Comparison of ENCODE assay signal across 7 mouse cellular contexts in the genomic region with DNA sequence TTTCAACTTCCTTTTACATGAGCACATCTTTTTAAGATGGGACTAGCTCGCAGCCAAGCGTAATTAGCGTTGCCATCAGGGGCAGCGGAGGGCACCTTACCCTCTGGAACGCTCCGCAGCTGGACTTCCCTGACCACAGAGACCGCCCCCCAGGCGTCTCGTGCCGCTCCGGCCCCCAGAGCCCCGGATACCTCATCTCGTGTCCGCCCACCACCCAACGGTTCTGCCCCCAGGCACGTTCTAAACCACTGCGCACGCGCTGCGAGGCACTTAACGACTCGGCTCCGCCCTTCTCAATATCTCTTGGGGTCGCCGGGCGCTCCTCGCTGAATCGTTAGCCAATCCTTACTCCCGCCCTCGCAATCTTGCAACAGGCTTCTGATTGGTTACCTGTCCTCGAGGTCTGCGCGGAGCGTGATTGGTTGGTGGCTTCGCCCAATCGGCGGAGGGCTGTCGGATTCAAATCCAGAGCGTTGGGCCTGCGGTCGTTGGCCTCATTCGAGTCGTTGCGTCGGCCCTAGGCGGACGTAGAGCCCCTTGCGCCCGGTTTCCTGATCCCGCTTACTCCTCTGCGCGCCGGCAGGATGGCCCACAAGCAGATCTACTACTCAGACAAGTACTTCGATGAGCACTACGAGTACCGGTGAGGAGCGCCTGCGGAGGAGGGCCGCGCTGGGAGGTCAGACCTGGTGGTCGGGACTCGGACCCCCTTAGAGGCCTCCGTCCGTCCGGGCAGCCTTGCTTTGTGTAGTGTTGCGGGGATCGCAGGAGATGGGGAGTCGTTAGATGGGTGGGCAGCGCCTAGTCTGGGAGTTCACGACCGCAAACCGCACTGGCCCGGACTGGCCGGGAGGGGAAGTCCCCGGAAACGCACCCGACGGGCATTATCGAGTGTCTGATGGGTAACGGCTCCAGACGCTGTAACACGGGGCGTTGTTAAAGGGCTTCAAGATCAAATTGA. TPM values are rescaled to one million over a fixed set of nuclear protein-coding genes. Genes with fewer than 3 reads are reported as not detected.
DNase-seq lines count a peak whose midpoint lies in the region; ATAC-seq and TF ChIP-seq lines count a peak whose summit lies in the region.

A gene (plus strand): TSS at position 404 of the 961 bp plus-strand sequence.

- peak within 1 kb of the TSS; percentile 76 for H3K4me2 ChIP-seq in intestine, postnatal 0 days (replicated peaks; ENCODE audit: low read depth)
- peak within 1 kb of the TSS; percentile 69 for H3K4me2 ChIP-seq in midbrain, embryonic 12.5 days (replicated peaks)

- DNase-seq in adrenal gland, postnatal 10 days, result peak; percentile 97
- DNase-seq in embryonic facial prominence, embryonic 10.5 days (ENCODE audit: low spot score), result peak; percentile 99
- DNase-seq in gonadal fat pad, adult 2 months (ENCODE audit: low read depth), result peak; percentile 72
- DNase-seq in left cerebral cortex, postnatal 4 days, result peak; percentile 98

- under 1% methylated on average over 83 of the region's 83 CpGs for WGBS in embryonic facial prominence, embryonic 10.5 days
- WGBS in intestine, postnatal 0 days, result under 1% methylated on average over 83 of the region's 83 CpGs
- under 1% methylated on average over 83 of the region's 83 CpGs for WGBS in midbrain, embryonic 12.5 days
- 1% methylated on average over 83 of the region's 83 CpGs for WGBS in small intestine, adult 2 months

- peak within 1 kb of the TSS; percentile 80 for H3K9ac ChIP-seq in intestine, postnatal 0 days (ENCODE audit: low read depth, low read length)
- H3K9ac ChIP-seq in midbrain, embryonic 12.5 days (replicated peaks), result peak within 1 kb of the TSS; percentile 81

- ATAC-seq in intestine, postnatal 0 days, result peak; percentile 94
- peak; percentile 99 for ATAC-seq in midbrain, embryonic 12.5 days (ENCODE audit: low FRiP score, low read depth)

- TF ChIP-seq POLR2A in small intestine, adult 2 months (IDR thresholded peaks at IDR 0.05; ENCODE audit: low read depth, low read length), result no peak

- no peaks in the 10 kb centered on the region for H3K9me3 ChIP-seq in embryonic facial prominence, embryonic 10.5 days
- no peaks in the 10 kb centered on the region for H3K9me3 ChIP-seq in intestine, postnatal 0 days (ENCODE audit: control insufficient read depth)
- H3K9me3 ChIP-seq in midbrain, embryonic 12.5 days, result no peaks in the 10 kb centered on the region

- peak within 1 kb of the TSS; percentile 98 for H3K4me3 ChIP-seq in embryonic facial prominence, embryonic 10.5 days
- peak within 1 kb of the TSS; percentile 94 for H3K4me3 ChIP-seq in intestine, postnatal 0 days (ENCODE audit: low read depth, low read length)
- H3K4me3 ChIP-seq in midbrain, embryonic 12.5 days, result peak within 1 kb of the TSS; percentile 77
- peak within 1 kb of the TSS; percentile 73 for H3K4me3 ChIP-seq in small intestine, adult 2 months (ENCODE audit: low read depth, low read length)

- peak within 1 kb of the TSS; percentile 99 for H3K27ac ChIP-seq in embryonic facial prominence, embryonic 10.5 days (replicated peaks)
- peak within 1 kb of the TSS; percentile 94 for H3K27ac ChIP-seq in intestine, postnatal 0 days (ENCODE audit: low read depth, low read length)
- H3K27ac ChIP-seq in midbrain, embryonic 12.5 days (replicated peaks), result peak within 1 kb of the TSS; percentile 75
- peak within 1 kb of the TSS; percentile 81 for H3K27ac ChIP-seq in small intestine, adult 2 months (ENCODE audit: insufficient read depth, low read depth, low read length)

- no peaks in the 10 kb centered on the region for H3K27me3 ChIP-seq in embryonic facial prominence, embryonic 10.5 days (replicated peaks; ENCODE audit: low read depth, poor library complexity, severe bottlenecking)
- H3K27me3 ChIP-seq in intestine, postnatal 0 days (replicated peaks; ENCODE audit: control insufficient read depth, insufficient read depth, low read length), result no peaks in the 10 kb centered on the region
- H3K27me3 ChIP-seq in midbrain, embryonic 12.5 days, result no peaks in the 10 kb centered on the region
- H3K27me3 ChIP-seq in small intestine, adult 2 months (ENCODE audit: control insufficient read depth, insufficient read depth, low read length), result no peaks in the 10 kb centered on the region

- H3K4me1 ChIP-seq in embryonic facial prominence, embryonic 10.5 days, result peaks cover 37% of the 10 kb centered on the region
- no peaks in the 10 kb centered on the region for H3K4me1 ChIP-seq in intestine, postnatal 0 days (replicated peaks; ENCODE audit: control insufficient read depth, insufficient read depth, low read length)
- H3K4me1 ChIP-seq in midbrain, embryonic 12.5 days, result peaks cover 23% of the 10 kb centered on the region
- H3K4me1 ChIP-seq in small intestine, adult 2 months (ENCODE audit: control insufficient read depth, insufficient read depth, insufficient read length, low read length), result no peaks in the 10 kb centered on the region

- peak; percentile 25; the same call in 1 of the 2 replicates for TF ChIP-seq CTCF in intestine, postnatal 0 days (IDR thresholded peaks at IDR 0.05; ENCODE audit: low read depth)
- no peak for TF ChIP-seq CTCF in small intestine, adult 2 months (IDR thresholded peaks at IDR 0.05; ENCODE audit: extremely low read depth, insufficient read length, insufficient replicate concordance, low read depth, low read length)

- intact Hi-C loops in left cerebral cortex, postnatal 4 days (cut with DNase I), result no loop called here

- H3K36me3 ChIP-seq in embryonic facial prominence, embryonic 10.5 days (replicated peaks), result peaks cover 9% of the 10 kb centered on the region
- H3K36me3 ChIP-seq in intestine, postnatal 0 days (ENCODE audit: control insufficient read depth, insufficient read depth), result no peaks in the 10 kb centered on the region; the same call in 1 of the 2 replicates
- H3K36me3 ChIP-seq in midbrain, embryonic 12.5 days, result no peaks in the 10 kb centered on the region
- no peaks in the 10 kb centered on the region for H3K36me3 ChIP-seq in small intestine, adult 2 months (ENCODE audit: control insufficient read depth, insufficient read depth, low read length)

RNA-seq across cellular contexts. Expression of the gene that starts here (rescaled TPM):
- 10 to 100 TPM; 35.6 to 40.6 TPM for total RNA-seq in adrenal gland, postnatal 10 days (2021)
- polyA plus RNA-seq in embryonic facial prominence, embryonic 10.5 days (2016; fragmentation: Nextera tagmentation; extraction: Ambion mirVana), result 384 and 402 TPM in 2 replicates
- 7.0 and 11.2 TPM in 2 replicates for polyA plus RNA-seq in gonadal fat pad, adult 2 months (2012; rRNA removed)
- polyA plus RNA-seq in intestine, postnatal 0 days (2015; fragmentation: Nextera tagmentation; extraction: Ambion mirVana), result 109 and 119 TPM in 2 replicates
- total RNA-seq in left cerebral cortex, postnatal 4 days (2021), result 1 to 10 TPM; 7.7 to 9.4 TPM
- polyA plus RNA-seq in midbrain, embryonic 12.5 days (2016; fragmentation: Nextera tagmentation; extraction: Ambion mirVana), result 244 and 257 TPM in 2 replicates
- 24.2 and 32.5 TPM in 2 replicates for polyA plus RNA-seq in small intestine, adult 2 months (2012; rRNA removed)

Comparison
In these comparisons a context has a peak if more than half of its experiments do, and no peak if none do; other contexts are left out.
1. Peak in every context shown above with its lines: DNase-seq, ATAC-seq, H3K4me3 ChIP-seq and H3K27ac ChIP-seq.